Mouse (Mus musculus): ENCODE measurements around the gene Tmem273.
A peak's percentile ranks its signal among the peaks of the same experiment; 100 is the strongest.

Tmem273 gene

GRCm38 (mm10) chr14:32810111-32810510 lies 24.3 kb downstream of the Tmem273 start:
- DNase-seq (ENCODE audit: low spot score in 2 of 2) = no peak

DNA sequence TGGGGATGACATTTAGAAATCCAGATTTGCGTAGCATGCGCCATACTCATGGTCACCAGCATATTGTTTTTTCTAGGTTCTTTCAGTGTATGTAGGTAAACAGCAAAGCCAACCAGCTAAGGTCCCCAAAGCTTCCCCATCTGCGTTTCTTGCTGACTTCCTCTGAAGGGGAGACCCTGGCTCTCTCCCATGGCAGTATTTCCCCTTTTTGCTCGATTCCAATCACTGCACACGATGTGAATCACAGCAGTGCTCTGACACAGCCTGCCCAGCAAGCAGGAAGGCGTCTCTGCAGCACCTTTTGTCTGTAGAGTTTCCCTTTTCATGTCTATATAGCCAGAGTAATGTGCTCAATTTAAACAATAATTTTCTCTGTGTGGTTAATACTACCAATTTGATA lies 26.7 kb downstream of the Tmem273 start:
- DNase-seq (ENCODE audit: low spot score in 2 of 2) = no peak

DNA sequence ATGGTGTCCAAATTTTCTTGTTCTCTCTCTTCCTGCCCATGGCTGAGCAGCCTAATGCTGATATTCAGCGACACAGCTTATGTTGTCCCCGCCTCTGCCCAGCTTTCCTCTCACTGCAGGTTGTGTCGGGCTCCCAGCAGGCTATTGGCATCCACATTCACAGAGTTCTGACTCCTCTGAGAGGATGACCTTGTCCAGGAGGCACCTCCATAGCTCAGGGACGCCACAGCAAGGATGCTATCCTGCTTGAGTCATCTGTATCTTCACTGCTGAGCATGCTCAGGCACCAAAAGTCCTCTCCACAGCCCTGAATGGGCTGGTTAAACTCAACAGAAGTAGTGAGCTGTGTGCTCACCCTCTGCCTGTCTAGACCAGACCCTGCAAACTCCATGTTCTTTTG lies 29.2 kb downstream of the Tmem273 start:
- no peak for DNase-seq (ENCODE audit: low spot score in 2 of 2)

DNA sequence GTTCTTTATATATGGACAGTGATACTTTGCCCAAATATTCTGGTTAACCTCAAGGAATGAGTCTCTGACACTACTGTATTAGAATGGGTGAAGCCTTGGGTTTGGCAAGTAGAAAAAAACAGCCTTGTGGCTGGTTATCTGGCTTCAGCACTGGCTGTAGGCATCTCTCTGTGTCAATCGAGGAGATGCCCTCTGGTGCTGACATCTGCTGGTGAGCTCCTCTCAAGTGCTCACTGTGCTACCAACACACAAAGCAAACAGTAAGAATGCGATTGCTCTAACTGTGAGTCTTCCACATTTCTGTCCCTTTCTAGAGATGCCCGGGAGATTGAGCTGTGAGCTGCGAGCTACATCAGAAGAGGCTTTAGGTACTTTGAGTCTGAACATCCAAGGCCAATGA lies 30.8 kb downstream of the Tmem273 start:
- no peak for DNase-seq (ENCODE audit: low spot score in 2 of 2)

- DNase-seq (ENCODE audit: low spot score in 2 of 2) = no peak
Observed at GRCm38 (mm10) chr14:32817258-32817657, 31.5 kb downstream of the Tmem273 start.

- DNase-seq (ENCODE audit: low spot score in 2 of 2) = no peak
Observed at GRCm38 (mm10) chr14:32819297-32819696, 33.5 kb downstream of the Tmem273 start.

- DNase-seq (ENCODE audit: low spot score in 2 of 2) = no peak
Observed at GRCm38 (mm10) chr14:32822812-32823211, 37.0 kb downstream of the Tmem273 start.

- DNase-seq (ENCODE audit: low spot score in 2 of 2) = no peak
Observed at GRCm38 (mm10) chr14:32823861-32824260, 38.1 kb downstream of the Tmem273 start.

GRCm38 (mm10) chr14:32824267-32825150 lies 38.7 kb downstream of the Tmem273 start:
- no peak for DNase-seq (ENCODE audit: low spot score in 2 of 2)

GRCm38 (mm10) chr14:32825426-32826032 lies 39.8 kb downstream of the Tmem273 start:
- no peak for DNase-seq (ENCODE audit: low spot score in 2 of 2)

- no peak for DNase-seq (ENCODE audit: low spot score in 2 of 2)
Observed at GRCm38 (mm10) chr14:32827165-32827564, 41.4 kb downstream of the Tmem273 start.

GRCm38 (mm10) chr14:32827994-32828650 lies 42.4 kb downstream of the Tmem273 start:
- peak in 1 of 2 experiments; percentile 6 for DNase-seq (ENCODE audit: low spot score in 2 of 2)

DNA sequence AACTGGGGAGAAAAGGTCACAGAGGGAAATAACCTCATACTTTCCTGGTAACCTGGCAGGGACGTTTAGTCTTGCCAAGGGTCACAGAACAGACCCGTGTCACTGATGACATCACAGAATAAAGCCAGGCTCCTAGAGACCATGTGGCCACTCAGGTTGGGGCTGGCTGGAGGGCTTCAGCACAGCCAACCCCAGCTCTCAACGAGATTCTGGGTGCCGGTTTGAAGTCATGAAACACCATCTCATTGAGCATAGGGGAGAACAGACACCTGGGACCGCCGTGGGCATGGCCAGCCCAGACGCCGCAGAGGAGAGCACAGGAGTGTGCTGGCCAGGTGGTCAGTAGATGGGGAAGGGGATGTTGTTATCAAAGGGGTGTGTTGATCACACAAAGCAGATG lies 48.1 kb downstream of the Tmem273 start, which contains the start of gene Fam170b:
TSS of gene Fam170b (plus strand) at position 116 of the 400 bp plus-strand sequence.
- DNase-seq (ENCODE audit: low spot score in 2 of 2) = no peak

- DNase-seq (ENCODE audit: low spot score in 2 of 2) = no peak
Observed at GRCm38 (mm10) chr14:32835181-32835580, 49.4 kb downstream of the Tmem273 start.

DNA sequence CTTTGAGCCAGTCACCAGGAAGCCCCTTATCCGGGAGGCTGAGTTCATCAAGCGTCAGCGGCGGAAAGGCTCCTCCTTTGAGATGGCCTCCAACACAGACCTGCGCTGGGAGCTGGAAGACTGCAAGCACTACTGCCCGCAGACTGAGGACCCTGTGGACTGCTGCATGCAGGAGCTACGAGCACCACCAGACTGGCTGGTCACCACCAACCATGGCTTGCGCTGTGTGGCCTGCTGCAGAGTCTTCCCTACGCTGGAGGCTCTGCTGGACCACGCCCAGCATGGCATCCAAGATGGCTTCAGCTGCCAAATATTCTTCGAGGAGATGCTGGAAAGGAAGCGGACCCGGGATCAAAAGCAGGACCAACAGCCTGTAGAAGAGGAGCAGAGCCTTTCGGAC lies 49.8 kb downstream of the Tmem273 start:
- no peak for DNase-seq (ENCODE audit: low spot score in 2 of 2)

DNA sequence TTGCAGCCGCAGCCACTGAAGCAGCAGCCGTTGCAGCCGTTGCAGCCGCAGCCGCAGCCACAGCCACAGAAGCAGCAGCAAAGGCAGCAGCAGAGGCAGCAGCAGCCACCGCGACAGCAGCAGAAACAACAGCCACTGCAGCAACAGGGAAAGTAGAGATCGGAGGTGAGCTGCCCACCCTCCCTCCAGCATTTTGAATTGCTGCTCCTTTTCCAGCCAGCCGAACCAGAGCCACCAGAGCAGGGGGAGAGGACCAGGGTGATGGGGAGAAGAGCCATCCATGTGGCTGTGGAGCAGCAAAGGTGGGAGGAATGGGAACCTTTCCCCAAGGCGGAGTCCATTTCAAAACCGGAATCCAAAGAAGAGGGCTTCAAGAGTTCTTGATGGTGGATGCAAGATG lies 50.4 kb downstream of the Tmem273 start:
- DNase-seq (ENCODE audit: low spot score in 2 of 2) = no peak

- no peak for DNase-seq (ENCODE audit: low spot score in 2 of 2)
Observed at GRCm38 (mm10) chr14:32842052-32842451, 56.3 kb downstream of the Tmem273 start.

DNA sequence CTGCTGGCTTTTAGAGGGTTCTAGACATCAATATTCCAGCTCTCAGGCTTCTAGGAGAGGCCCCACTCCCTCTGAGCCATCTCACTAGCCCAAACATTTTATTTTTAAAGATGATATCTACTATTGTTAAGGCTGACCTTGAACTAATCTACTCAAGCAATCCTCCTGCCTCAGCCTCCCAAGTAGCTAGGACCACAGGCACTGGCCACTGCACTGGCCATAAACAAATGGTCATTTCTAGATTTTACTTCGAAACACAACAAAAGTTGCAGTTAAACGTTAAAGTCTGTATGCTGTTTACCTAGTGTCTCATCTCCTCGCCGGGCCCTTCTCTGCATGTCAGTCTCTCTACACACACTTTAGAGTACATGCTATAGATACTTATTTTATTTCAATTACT lies 68.3 kb downstream of the Tmem273 start:
- DNase-seq (ENCODE audit: low spot score in 2 of 2) = no peak

GRCm38 (mm10) chr14:32856246-32856645 lies 70.5 kb downstream of the Tmem273 start:
- DNase-seq (ENCODE audit: low spot score in 2 of 2) = no peak

DNA sequence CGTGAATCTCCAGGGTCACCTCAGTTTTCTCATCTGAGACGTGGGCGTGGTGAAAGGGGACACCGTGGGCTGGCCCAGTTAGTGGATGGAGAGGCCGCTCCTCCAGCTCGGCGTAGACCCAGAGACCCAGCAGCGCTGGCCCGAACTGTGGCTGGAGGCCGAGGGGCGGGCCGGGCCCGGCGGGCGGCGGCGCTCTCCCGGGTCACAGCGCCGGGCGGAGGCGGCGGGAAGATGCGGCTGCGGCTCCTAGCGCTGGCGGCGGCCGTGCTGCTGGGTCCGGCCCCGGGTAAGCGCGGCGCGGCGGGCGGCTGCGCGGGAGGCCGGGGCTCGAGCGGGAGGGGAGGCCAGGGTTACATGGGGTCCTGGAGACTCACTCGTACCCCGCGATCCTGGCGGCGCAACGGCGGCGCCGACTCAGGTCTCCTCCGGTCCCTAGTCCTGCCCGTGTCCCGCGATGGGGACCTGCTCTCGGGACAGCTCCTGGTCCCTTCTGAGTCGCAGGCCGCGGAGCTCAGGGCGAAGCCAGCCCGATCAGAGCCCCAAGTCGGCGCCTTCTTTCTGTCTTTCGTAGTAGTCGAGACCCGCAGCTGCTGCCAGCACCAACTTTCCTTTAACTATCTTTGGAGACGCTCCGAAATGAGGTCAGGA lies 71.0 kb downstream of the Tmem273 start, which contains the start of gene Vstm4:
TSS of gene Vstm4 (plus strand) at position 76 of the 648 bp plus-strand sequence.
- DNase-seq (ENCODE audit: low spot score in 2 of 2) = peak; percentile 8 to 15

DNA sequence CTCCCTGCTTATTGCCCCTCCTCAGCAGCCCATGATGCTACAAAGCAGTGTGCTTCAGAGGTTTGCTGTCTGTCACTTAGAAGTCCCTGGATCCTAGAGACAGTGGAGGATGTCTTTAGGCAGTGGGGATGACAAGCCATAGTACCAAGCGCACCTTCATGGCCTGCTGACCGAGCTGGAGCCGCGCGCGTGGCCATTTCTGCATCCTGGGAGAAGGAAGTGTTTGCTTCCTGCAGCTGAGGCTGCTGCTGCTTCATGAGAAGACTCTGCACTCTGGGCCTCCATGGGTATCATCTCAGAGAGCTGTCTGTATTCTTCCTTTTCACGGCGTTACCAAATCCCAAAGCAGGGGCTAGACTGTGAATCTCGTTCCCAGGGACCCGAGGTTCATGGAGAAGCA lies 72.6 kb downstream of the Tmem273 start:
- no peak for DNase-seq (ENCODE audit: low spot score in 2 of 2)

DNA sequence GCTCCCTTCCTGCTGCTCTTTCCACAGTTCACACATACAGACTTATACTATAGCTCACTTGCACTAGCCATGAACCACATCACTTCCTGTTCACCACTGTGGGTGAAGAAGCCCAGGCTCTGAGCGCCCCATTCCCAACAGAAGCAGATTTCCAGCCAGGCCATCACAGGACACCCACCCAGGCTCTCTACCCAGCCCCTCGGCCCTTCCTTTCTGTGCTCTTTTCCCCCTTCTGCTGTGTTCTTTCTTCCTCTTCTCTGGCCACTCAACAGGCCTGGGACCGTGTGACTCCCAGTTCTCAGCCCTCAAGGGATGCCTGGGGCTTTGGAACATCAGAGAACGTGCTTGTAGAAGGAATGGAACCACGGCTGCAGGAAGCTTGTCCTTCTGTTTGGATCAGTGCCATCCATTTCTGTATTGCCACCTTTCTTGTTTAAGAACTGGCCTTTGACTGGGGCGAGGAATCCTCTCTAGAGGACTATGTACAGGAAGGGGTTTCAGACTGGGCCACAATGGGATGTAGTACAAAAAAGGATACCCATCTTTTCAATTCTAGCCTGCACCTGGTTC lies 73.3 kb downstream of the Tmem273 start:
- DNase-seq (ENCODE audit: low spot score in 2 of 2) = no peak

All from right cerebral cortex, postnatal 36 days (tissue).